Mouse (Mus musculus): ENCODE data around the gene Nrip1.

- TF ChIP-seq POLR2A (IDR thresholded peaks at IDR 0.05; ENCODE audit: low read depth, low read length): no peak
- no peak for TF ChIP-seq CHD1 (IDR thresholded peaks at IDR 0.05; ENCODE audit: low read depth, low read length)
- no peak for TF ChIP-seq ZNF384 (IDR thresholded peaks at IDR 0.05; ENCODE audit: low read depth, low read length)
- TF ChIP-seq NRF1 (IDR thresholded peaks at IDR 0.05; ENCODE audit: low read depth, low read length): no peak
- TF ChIP-seq ZKSCAN1 (IDR thresholded peaks at IDR 0.05; ENCODE audit: borderline replicate concordance, low read depth, low read length): no peak
Measured at GRCm38 (mm10) chr16:76358128-76358748, 15.4 kb downstream of the Nrip1 start.

Data from CH12.LX (cell line).